Mouse (Mus musculus) right cerebral cortex, adult 18-20 months (tissue): ENCODE results near the gene Hist1h4d.
"Not testable (repeated sequence)": the region's sequence is repeated elsewhere in the genome, so short reads cannot be mapped to it uniquely, and the experiment has no call there.

Source experiments
- DNase-seq: peaks from one replicate; pipeline ENCODE4 v3.0.0; 2022; ENCODE audit warnings: mixed read lengths

Hist1h4d gene

DNA sequence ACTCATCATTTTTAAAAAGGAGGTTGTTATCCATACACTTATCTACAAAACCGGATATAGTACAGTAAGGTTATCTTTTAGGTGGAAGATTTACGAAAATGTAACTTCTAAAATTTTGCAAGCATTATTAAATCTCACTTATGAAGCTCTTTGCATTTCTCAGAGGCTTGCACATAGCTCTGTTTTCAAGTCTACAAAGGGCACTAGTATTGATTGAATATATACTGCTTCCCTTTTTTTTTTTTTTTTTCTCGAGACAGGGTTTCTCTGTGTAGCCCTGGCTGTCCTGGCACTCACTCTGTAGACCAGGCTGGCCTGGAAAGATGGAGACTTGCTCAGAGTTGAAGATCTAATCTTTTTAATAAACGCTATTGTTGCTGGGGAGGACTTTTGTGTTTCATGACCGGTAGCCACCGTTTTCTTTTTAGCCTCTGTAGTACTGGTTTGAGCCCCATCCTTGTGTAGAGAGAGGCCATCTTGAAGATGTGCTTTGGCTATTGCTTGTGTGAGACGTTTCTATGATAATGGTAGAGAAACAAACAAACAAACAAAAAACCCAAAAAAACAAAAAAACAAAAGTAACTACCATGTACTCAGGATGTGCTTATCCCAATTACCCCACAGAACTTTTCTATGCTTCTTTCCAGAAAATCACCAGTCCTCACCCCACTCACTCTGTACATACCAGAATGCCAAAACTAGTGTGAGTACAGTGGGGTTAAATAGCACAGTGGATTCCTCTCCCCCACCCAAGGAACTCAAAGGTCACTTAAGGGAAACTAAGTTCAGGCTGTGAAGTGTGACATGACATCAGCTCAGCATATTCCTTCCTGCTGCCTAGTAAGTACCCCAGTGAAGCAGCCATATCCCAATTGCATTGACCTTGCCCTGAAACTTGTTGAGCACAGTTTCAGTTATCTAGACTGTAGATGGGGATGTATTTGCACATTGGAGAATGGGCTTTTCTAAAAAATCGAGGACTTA lies 29.2 kb upstream of the Hist1h4d start:
- no peak for DNase-seq

DNA sequence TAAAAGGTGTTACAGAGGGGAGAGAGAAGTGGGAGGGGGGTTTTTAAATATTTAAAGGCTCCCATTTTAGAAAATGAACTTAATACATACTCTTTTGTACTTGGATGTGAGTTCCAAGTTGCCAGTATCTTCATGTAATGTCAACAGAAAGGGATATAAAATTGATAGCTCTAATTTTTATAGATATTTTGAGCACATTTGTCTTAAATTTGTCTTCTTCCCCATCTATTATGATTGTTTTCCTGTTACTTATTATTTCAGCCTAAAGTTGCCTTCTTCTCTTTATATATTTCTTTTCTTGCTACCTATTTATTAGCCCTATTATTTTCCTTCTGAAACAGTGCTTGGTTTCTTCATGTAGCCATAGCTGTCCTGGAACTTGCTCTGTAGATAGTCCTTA lies 28.4 kb upstream of the Hist1h4d start, which contains the start of gene Hist1h1d:
TSS of gene Hist1h1d (plus strand) at position 301 of the 400 bp plus-strand sequence.
- no peak for DNase-seq

DNA sequence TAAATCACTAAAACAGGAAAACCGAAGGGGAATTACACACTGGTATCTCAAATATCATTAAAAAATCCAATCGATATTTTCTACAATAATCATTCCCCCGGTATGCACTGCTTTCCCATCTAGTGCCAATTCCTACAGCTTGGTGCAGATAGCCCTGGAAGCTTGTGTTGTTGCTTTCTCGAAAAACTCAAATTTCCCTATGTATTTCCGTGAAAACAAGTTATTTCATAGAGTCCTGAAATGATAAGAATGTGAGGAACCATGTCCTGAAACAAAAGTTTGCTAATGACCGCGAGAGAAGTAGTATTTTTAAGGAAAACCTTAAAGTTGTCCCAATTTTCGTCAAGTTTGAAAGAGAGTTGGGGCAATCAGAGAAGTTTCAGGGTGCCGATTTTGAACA lies 27.0 kb upstream of the Hist1h4d start:
- DNase-seq, result no peak

DNA sequence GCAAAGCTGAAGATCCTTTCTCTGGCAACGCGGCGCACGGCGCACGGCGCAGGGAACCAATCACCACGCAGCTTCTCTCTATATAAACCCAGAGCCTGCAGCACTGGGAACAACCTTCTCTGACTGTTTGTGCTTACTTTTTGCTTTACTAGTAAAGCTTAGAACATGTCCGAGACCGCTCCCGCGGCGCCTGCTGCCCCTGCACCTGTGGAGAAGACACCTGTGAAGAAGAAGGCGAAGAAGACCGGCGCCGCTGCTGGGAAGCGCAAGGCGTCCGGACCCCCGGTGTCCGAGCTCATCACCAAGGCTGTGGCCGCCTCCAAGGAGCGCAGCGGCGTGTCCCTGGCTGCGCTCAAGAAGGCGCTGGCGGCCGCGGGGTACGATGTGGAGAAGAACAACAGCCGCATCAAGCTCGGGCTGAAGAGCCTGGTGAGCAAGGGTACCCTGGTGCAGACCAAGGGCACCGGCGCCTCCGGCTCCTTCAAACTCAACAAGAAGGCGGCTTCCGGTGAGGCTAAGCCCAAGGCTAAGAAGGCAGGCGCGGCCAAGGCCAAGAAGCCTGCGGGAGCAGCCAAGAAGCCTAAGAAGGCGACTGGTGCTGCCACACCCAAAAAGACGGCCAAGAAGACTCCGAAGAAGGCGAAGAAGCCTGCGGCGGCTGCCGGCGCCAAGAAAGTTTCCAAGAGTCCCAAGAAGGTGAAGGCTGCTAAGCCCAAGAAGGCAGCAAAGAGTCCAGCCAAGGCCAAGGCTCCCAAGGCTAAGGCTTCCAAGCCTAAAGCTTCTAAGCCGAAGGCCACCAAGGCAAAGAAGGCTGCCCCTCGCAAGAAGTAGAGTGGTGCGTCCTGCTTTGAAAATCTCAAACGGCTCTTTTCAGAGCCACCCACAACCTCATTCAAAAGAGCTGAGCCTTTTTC lies 26.2 kb upstream of the Hist1h4d start:
- DNase-seq, result peak; percentile 86

DNA sequence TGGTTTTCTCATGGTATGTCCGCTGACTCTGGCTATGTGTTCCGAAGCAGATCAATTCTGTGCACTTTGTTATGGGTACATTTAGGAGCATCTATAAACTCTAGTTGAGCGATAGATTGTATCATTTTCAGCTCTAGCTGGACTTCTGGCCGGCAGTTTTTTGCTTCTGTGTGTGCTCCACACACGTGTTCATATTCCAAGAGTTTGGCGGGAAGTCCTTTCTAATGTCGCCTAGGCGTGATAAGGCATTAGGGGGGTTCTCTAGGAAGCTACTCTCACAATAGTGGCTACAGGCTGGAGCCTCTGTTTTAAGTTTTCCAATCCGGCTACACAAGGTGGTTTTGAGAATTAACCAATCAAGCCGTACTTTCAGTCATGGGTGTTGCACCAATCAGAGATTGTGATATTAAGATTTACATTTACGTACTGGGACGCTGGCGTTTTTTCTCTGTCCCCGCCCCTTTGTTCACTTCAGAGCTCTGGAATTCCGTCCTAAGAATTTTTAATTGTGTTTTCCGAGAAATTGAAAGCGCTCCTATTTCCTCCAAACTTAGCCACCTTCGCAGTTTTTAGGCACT lies 25.5 kb upstream of the Hist1h4d start:
- peak; percentile 80 for DNase-seq

DNA sequence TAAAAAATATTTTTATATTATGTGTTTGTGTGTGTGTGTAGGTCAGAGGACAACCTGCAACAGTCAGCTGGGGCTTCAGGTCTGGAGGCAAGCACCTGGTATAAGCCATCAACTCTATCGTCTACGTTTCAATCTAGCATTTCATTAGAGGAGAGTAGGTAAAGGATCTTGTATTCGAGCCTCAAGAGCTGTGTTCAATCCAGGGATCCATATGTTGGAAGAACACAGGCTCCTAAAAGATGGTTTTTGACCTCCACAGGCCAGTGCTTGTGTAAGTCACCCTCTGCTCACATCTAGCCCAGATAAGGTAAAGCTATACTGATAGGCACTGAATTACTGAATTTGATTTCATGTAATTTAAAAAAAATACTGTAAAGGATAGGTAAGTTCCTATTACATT lies 24.5 kb upstream of the Hist1h4d start:
- DNase-seq, result no peak

DNA sequence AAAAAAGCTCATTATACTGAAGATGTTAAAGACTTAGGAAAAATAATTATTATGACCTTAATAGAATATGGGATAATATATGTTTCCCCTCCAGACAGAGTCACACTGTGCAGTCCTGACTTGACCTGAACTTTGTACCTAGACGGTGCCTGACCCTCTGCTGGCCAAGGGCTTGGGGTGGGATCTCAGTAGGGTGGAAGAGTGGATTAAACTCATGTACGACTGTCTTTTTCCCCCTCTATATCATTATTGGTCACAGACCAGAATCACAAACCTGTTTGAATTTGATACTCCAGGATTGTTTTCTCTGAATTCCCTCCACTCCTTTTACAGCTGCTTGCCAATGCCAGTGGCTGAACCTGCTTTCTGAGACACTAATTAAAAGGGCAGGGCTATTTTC lies 20.7 kb upstream of the Hist1h4d start:
- DNase-seq, result not testable (repeated sequence)

DNA sequence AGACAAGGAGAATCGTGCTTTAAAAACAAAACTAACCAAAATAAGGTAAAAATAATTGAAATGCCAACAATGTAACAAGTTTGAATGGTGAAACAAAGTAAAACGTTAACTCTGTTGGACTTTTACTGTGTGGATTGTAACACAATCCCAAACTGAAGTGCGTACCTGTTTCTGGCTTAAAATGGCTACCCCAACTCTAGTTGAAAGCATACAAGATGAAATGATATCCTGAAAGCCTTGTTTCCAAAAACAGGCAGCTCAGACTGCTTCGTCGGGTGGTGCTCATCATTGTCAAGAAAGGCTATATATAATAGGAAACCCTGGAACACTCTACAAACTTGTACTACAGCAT lies 19.9 kb upstream of the Hist1h4d start:
- not testable (repeated sequence) for DNase-seq

DNA sequence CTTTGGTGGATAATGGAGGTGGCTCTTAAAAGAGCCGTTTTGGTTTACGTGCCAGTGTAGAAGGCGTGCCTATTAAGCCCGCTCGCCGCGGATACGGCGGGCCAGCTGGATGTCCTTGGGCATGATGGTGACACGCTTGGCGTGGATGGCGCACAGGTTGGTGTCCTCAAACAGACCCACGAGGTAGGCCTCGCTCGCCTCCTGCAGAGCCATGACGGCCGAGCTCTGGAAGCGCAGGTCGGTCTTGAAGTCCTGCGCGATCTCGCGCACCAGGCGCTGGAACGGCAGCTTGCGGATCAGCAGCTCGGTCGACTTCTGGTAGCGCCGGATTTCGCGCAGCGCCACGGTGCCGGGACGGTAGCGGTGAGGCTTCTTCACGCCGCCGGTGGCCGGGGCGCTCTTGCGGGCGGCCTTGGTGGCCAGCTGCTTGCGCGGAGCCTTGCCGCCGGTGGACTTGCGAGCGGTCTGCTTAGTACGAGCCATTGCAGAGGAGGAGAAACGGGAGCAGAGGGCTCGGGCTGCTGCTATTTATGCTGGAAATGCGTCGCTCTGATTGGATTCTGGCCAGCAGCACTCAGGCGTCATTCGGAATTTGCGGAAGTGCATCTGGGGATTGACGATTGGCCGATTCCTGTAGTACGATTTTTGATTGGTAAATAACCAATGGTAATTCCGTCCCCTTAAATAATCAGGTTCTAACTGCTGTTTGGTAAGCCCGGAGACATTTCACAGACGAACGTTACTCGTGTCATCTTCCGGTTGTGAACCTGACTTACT lies 19.3 kb upstream of the Hist1h4d start, which contains the start of gene Hist1h3e:
TSS of gene Hist1h3e (minus strand) at position 487 of the 777 bp plus-strand sequence.
- peak; percentile 93 for DNase-seq

DNA sequence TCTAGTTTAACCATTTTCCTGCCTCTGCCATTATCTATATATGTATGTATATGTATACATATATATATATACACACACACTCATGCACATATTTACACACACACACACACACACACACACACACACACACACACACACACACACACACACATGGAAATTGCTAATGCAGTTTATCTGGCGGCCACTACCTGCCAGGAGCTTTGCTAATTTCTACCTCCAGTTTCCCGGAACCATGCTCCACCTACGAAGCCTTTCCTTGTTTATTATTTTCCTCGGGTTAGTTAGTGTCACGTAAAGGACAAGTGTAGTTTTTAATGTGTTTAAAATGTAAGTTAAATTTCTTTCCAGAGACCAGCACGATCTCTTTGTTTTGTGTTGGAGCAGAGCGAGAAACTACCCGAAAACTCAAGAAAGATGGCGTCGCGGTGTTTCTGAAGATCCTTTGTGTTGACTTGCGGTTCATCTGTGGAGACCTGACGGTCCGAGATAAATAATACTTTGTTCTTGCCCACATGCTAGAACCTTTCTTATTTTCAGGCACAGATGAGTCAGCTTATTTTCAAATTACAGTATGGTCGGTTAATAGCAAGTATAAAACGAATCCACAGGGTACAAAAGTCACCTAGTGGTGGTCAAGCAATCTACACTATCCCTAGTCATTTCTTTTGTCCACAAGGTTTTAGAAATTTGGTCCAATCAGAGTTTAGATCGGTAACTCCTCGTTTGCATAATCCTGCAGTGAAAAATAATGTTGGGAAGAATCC lies 18.5 kb upstream of the Hist1h4d start:
- DNase-seq, result no peak

DNA sequence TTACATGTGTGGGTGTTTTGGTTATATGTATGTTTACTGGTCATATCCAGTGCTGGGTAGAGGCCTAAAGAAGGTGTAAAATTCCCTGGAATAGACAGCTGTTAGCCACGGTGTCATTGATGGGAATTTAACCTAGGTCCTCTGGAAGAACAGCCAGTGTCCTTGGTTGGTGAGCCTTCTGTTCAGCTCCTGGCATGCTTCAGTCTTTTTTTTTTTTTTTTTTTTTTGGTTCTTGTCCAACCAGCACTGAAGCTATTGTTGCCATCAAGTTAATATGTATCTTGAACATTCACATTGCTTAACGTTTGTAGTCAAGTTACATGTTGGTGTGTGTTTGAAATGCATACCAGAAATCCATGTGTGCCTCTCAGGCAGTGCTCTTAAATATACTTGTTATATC lies 16.9 kb upstream of the Hist1h4d start:
- DNase-seq, result no peak

DNA sequence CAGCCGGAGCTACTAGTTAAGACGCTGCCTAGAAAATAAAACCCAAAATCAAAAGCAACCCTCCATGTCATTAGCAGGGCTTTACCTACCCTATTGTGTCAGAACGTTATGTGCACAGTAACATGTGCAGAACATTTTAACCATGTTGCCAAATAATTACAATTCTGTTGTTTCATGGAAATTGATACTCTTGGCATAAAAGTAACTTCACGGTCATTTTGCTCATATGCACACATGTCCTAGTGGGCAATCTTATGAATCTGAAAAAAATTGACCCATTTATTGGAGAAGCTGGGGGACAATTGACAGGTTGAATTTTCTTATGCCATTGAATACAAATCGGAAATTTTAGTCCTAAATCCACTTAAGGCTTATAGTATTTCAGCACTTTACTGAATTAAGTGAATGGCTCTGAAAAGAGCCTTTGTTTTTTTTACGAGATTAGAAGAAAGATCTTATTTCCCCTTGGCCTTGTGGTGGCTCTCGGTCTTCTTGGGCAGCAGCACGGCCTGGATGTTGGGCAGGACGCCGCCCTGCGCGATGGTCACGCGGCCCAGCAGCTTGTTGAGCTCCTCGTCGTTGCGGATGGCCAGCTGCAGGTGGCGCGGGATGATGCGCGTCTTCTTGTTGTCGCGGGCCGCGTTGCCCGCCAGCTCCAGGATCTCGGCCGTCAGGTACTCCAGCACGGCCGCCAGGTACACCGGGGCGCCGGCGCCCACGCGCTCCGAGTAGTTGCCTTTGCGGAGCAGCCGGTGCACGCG lies 11.0 kb upstream of the Hist1h4d start:
- not testable (repeated sequence) for DNase-seq

DNA sequence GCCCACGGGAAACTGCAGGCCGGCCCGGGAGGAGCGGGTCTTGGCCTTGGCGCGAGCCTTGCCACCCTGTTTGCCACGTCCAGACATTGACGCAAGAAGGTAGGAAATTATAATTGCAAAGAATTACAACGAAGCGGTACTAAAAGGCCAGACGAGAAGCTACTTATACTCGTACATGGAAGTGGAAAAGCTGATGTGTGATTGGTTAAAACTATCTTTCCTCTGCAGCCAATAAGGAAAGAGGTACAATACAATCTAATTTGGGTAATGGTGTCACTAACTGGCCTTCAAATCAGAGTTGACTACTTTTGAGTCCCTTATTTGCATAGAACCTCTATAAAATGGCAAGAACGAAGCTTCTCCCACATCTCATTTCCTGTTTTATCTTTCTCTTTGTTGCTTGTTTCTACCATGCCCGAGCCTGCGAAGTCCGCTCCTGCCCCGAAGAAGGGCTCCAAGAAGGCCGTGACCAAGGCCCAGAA lies 10.3 kb upstream of the Hist1h4d start, which contains the start of the genes Hist1h2ae and Hist1h2bg:
TSS of gene Hist1h2ae (minus strand) at position 199 of the 482 bp plus-strand sequence.
TSS of gene Hist1h2bg (plus strand) at position 375 of the 482 bp plus-strand sequence.
- peak; percentile 76 for DNase-seq

DNA sequence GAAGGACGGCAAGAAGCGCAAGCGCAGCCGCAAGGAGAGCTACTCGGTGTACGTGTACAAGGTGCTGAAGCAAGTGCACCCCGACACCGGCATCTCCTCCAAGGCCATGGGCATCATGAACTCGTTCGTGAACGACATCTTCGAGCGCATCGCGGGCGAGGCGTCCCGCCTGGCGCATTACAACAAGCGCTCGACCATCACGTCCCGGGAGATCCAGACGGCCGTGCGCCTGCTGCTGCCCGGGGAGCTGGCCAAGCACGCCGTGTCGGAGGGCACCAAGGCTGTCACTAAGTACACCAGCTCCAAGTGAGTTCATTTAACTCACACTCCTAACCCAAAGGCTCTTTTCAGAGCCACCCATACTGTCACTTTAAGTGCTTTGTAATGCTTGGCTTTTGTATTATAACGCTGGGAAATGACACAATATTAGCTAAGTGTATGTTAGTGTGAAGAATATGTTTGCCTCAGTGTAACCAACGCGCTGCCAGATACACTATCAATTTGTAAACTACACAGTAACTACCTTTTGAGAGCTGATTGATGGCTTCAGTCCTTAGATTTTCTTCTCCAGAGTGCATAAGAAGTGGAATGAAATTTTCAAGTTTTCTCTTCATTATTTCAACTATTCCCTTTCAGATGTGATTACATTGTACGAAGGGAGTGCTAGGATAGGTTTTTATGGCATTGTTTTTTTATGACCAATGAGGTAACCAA lies 9.7 kb upstream of the Hist1h4d start:
- not testable (repeated sequence) for DNase-seq

DNA sequence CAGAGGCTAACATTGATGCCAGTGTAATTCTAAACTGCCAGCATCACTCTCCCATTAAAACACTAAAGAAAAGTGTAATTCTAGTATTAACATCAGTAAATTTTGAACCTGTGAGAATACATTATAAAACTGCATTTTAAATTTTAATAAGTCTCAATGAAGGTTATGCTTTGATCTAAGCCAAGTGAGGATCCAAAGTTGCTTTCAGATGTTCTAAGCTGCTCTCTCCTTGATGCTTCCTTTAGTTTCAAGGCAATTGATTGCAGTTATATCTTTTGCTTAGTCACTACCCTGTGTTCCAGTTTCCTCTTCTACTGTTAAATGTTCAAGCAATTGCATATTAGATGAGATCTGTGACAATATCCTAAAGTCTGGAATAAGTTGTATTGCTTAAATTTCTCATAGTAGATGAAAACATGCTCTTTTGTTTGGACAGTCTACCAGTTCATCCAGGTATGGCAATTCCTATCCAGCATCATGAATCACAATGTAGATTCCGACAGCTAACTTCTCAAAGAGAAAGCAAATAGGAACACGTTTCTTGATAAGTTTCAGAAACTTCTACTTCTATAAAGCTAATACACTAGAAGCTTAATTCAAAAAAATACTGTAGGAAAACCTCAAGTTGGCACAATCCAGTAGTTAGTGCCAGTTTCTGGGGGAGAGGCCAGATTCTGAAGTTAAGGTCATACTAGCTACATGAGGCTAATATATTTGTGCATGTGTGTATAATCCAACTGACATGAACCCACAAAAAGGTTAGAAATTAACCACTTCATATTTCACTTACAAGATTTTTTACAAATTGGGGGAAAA lies 9.0 kb upstream of the Hist1h4d start:
- DNase-seq, result no peak

DNA sequence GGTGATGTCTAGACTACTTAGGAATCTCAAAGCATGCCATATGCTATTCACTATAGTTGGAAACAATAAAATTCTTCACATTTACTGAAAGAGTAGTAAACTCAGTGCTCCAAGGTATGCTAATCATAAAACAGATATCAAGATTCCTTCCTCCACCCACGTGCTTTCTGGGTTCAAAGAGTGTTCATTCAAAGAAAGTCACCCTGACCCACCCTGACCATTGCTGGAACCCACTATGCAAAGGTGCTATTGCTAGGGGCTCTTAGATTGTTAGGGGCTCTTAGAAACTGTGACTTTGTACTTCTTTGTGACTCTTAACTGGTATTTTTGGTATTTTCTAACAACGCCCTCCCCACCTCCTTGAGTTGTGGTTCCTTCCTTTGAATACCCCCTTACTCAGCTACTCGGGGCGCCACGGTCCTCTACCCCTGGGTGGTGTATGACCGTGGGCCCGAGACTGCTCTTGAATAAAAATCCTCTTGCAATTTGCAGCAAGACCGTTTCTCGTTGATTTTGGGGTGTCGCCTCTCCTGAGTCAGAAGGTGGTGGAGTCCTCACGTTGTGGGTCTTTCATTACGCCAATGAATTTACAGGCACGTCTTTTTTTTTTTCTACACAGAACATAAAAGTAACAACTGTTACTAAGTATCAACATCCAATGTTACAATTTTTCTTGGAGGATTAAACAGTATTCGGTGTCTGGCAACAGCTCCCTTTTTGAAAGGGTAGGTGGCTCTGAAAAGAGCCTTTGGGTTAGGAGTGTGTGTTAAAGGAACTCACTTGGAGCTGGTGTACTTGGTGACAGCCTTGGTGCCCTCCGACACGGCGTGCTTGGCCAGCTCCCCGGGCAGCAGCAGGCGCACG lies 8.1 kb upstream of the Hist1h4d start:
- not testable (repeated sequence) for DNase-seq

DNA sequence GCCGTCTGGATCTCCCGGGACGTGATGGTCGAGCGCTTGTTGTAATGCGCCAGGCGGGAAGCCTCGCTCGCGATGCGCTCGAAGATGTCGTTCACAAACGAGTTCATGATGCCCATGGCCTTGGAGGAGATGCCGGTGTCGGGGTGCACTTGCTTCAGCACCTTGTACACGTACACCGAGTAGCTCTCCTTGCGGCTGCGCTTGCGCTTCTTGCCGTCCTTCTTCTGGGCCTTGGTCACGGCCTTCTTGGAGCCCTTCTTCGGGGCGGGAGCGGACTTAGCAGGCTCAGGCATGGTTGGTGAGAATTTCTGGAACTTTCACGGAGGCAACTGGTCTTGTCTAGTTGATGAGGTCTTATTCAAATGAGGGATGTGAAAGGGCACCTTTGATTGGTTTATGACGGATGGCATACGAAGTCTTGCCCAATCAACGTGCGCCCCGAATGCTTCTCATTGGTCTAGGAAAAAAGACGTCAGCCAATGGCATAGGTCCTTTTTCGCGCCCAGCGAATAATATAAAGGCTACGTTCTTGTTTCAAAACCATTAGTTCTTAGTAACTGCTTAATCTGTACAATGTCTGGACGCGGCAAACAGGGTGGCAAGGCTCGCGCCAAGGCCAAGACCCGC lies 7.4 kb upstream of the Hist1h4d start, which contains the start of the genes Hist1h2bf and Hist1h2ad:
TSS of gene Hist1h2bf (minus strand) at position 299 of the 627 bp plus-strand sequence.
TSS of gene Hist1h2ad (plus strand) at position 484 of the 627 bp plus-strand sequence.
- peak; percentile 95 for DNase-seq
